Mouse (Mus musculus) megakaryocyte, embryonic 14.5 days (primary cell): ENCODE results near the gene Rnf213.

Source experiments
- FLI1 ChIP-seq: IDR thresholded peaks from 2 replicates; pipeline ENCODE4 v1.6.1; 2012; ENCODE audit warnings: low read length, inconsistent platforms, mixed read lengths
- GATA1 ChIP-seq: IDR thresholded peaks from 3 replicates; pipeline ENCODE4 v1.6.1; 2012; ENCODE audit warnings: mixed read lengths, low read length, inconsistent platforms, borderline replicate concordance

- no peak for TF ChIP-seq GATA1
- TF ChIP-seq FLI1, result peak; percentile 75
Observed at GRCm38 (mm10) chr11:119490861-119491689, 98.2 kb downstream of the Rnf213 start, which contains the start of gene Endov.
